Mouse (Mus musculus) cortical plate, adult 2 months (tissue): ENCODE results near the gene March8. TPM values are rescaled to one million over a fixed set of nuclear protein-coding genes. Genes with fewer than 3 reads are reported as not detected.

Source experiments
- H3K27ac ChIP-seq: fragments of 200-500 bp; 2 replicates; pipeline ENCODE4 v1.5.1; 2012; ENCODE audit warnings: low read length, control low read depth, inconsistent platforms; ENCODE audit not compliant: insufficient read depth
- H3K4me1 ChIP-seq: fragments of 200-500 bp; 2 replicates; pipeline ENCODE4 v1.6.1; 2011; ENCODE audit warnings: low read length; ENCODE audit not compliant: control insufficient read depth, insufficient read depth
- H3K4me3 ChIP-seq: fragments of 200-500 bp; 2 replicates; pipeline ENCODE4 v1.5.1; 2011; ENCODE audit warnings: mild to moderate bottlenecking, low read length, control low read depth; ENCODE audit not compliant: insufficient read depth
- CTCF ChIP-seq: fragments of 200-500 bp; IDR thresholded peaks from 2 replicates; pipeline ENCODE4 v1.5.1; 2011; ENCODE audit warnings: mild to moderate bottlenecking, control low read depth, low read length; ENCODE audit not compliant: insufficient read depth; ENCODE audit errors: extremely low read depth
- POLR2A ChIP-seq: fragments of 200-500 bp; IDR thresholded peaks from 2 replicates; pipeline ENCODE4 v1.6.1; 2011; ENCODE audit warnings: mild to moderate bottlenecking, low read length, control low read depth; ENCODE audit not compliant: insufficient read depth; ENCODE audit errors: extremely low read depth
- polyA plus RNA-seq: library from polyadenylated mRNA; depleted of rRNA; stranded (reverse); fragments of >200 nt; gene quantifications from 2 replicates; pipeline ENCODE4 v1.2.3, GENCODE M21; 2012; rRNA removed

March8 gene
- polyA plus RNA-seq, result 56.6 and 61.6 TPM in 2 replicates

- peak within 1 kb of the TSS; percentile 61 for H3K4me3 ChIP-seq
- peak within 1 kb of the TSS; percentile 44; the same call in 1 of the 2 replicates for H3K27ac ChIP-seq
- TF ChIP-seq CTCF (no peak), POLR2A (peak; percentile 61)
Measured at GRCm38 (mm10) chr6:116337835-116338501, at the start of gene March8. Gene March8, plus strand, starts transcription at chr6:116338024.

GRCm38 (mm10) chr6:116311411-116311810, 26.4 kb upstream of the March8 start:
- H3K27ac ChIP-seq, result no peak overlapping the region
- TF ChIP-seq POLR2A, result no peak
- TF ChIP-seq CTCF, result no peak

More at GRCm38 (mm10) chr6:116337835-116338501, at the start of gene March8:
- 0 out of 2 replicates have a peak, but pooled peaks cover 2% of the 10 kb centered on the region for H3K4me1 ChIP-seq

GRCm38 (mm10) chr6:116319259-116319658, 18.6 kb upstream of the March8 start:
- no peaks in the 10 kb centered on the region for H3K4me1 ChIP-seq
- H3K4me3 ChIP-seq, result no peak overlapping the region
- no peak overlapping the region for H3K27ac ChIP-seq
- TF ChIP-seq CTCF (no peak), POLR2A (no peak)

More at GRCm38 (mm10) chr6:116311411-116311810, 26.4 kb upstream of the March8 start:
- H3K4me3 ChIP-seq, result no peak overlapping the region
- H3K4me1 ChIP-seq, result no peaks in the 10 kb centered on the region

GRCm38 (mm10) chr6:116326641-116327040, 11.2 kb upstream of the March8 start:
- TF ChIP-seq POLR2A (no peak), CTCF (no peak)
- Histone ChIP-seq H3K4me1 (no peaks in the 10 kb centered on the region), H3K4me3 (no peak overlapping the region), H3K27ac (no peak overlapping the region)

GRCm38 (mm10) chr6:116331396-116331795, 6.4 kb upstream of the March8 start:
- Histone ChIP-seq H3K4me3 (no peak overlapping the region), H3K4me1 (no peaks in the 10 kb centered on the region), H3K27ac (no peak overlapping the region)
- TF ChIP-seq POLR2A, result no peak
- TF ChIP-seq CTCF, result no peak

- H3K4me3 ChIP-seq, result peak overlapping the region; percentile 61
- H3K27ac ChIP-seq, result no peak overlapping the region
- no peak for TF ChIP-seq POLR2A
- no peak for TF ChIP-seq CTCF
- 0 out of 2 replicates have a peak, but pooled peaks cover 2% of the 10 kb centered on the region for H3K4me1 ChIP-seq
Measured at GRCm38 (mm10) chr6:116337466-116337834, 374 bp upstream of the March8 start.

GRCm38 (mm10) chr6:116338520-116338919, 696 bp downstream of the March8 start:
- Histone ChIP-seq H3K4me1 (0 out of 2 replicates have a peak, but pooled peaks cover 2% of the 10 kb centered on the region), H3K4me3 (peak overlapping the region; percentile 61), H3K27ac (no peak overlapping the region)
- TF ChIP-seq POLR2A (no peak), CTCF (no peak)

- Histone ChIP-seq H3K4me3 (peak overlapping the region; percentile 9; the same call in 1 of the 2 replicates), H3K27ac (no peak overlapping the region), H3K4me1 (0 out of 2 replicates have a peak, but pooled peaks cover 2% of the 10 kb centered on the region)
- TF ChIP-seq POLR2A, result no peak
- TF ChIP-seq CTCF, result no peak
Measured at GRCm38 (mm10) chr6:116339088-116339487, 1.3 kb downstream of the March8 start.

GRCm38 (mm10) chr6:116340521-116340920, 2.7 kb downstream of the March8 start:
- Histone ChIP-seq H3K27ac (no peak overlapping the region), H3K4me1 (0 out of 2 replicates have a peak, but pooled peaks cover 2% of the 10 kb centered on the region), H3K4me3 (no peak overlapping the region)
- TF ChIP-seq POLR2A (no peak), CTCF (no peak)

- Histone ChIP-seq H3K4me1 (no peaks in the 10 kb centered on the region; the same call in 1 of the 2 replicates), H3K4me3 (no peak overlapping the region), H3K27ac (no peak overlapping the region)
- TF ChIP-seq CTCF (no peak), POLR2A (no peak)
Measured at GRCm38 (mm10) chr6:116347953-116348352, 10.1 kb downstream of the March8 start.
